Mouse (Mus musculus): ENCODE data around the gene Nat10.
A peak's percentile ranks its signal among the peaks of the same experiment; 100 is the strongest.

DNA sequence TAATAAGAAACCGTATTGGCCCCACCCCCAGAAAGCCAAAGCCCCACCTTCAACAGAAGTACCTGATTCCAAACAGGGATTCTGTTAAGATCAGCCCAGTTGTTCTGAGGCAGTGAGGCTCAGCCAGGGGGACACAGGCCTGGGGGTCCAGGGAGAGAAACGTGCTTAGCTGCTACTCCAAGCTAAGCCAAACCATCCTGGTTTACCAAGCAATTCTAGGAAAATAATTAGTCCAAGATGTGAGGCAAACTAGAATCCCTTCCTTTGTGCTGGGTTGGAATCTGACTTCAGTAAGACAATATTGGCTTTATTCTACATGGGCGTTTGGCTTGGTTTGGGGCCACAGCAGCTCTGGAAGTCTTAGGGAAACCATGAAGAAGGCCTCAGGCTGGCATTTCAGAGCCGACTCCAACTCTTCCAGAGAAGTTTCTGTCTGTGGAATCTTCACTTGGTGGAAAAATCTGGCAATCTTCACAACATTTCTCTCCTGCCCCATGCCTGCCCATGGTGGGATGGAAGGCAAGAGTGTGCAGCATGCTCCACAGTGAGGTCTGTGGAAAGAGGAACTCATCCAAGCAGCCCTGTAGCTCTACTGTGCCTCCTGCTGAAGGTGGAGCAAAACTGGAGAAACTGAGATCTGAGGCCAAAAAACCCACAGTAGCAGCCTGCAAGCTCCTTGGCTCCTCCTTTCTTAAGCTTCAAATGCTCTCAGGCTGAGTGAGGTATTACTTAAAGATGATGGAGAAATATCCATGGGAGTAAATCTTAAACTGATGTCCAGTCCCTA, 66.1 kb downstream of the Nat10 start:
- TF ChIP-seq CTCF (IDR thresholded peaks at IDR 0.05; ENCODE audit: control insufficient read depth, insufficient read depth, low read length) (peak; percentile 10; the same call in 1 of the 2 replicates), POLR2A (IDR thresholded peaks at IDR 0.05; ENCODE audit: borderline replicate concordance, control insufficient read depth, low read depth, low read length) (no peak)

All from bone marrow, adult 2 months (tissue).